In genomic region chr3:51120522-51120921, GRCm38 (mm10) we compare ENCODE assay signal across 16 mouse cellular contexts.
DNase-seq lines count a peak whose midpoint lies in the region; TF ChIP-seq lines count a peak whose summit lies in the region.
"Had no signal": no experiment of that assay in that cellular context is flagged by ENCODE, and none has a peak within 500 bp of the region (broad histone marks: within the 10 kb centered on the region; RNA-seq: fewer than 3 reads in every experiment).

No protein-coding gene starts in this region.

- no peak for TF ChIP-seq POLR2A in brain, embryonic 14.5 days (IDR thresholded peaks at IDR 0.05; ENCODE audit: borderline replicate concordance, extremely low read depth, insufficient read depth, insufficient read length, poor library complexity, severe bottlenecking)
- TF ChIP-seq POLR2A in cerebellum, adult 2 months (IDR thresholded peaks at IDR 0.05; ENCODE audit: borderline replicate concordance, insufficient read depth, low read length) = no peak

- peak; percentile 24 for DNase-seq in gastrocnemius, adult 2 months
- DNase-seq in gastrocnemius, postnatal 36 days = no peak
- peak; percentile 80 for DNase-seq in brain, embryonic 14.5 days (ENCODE audit: low read depth)
- peak; percentile 24 to 59 for DNase-seq in cerebellum, adult 2 months
- peak; percentile 30 to 38 for DNase-seq in cerebellum, postnatal 36 days
- no peak for DNase-seq in urinary bladder, adult 18-20 months (ENCODE audit: low spot score in 2 of 2)
- DNase-seq in spleen, postnatal 36 days (ENCODE audit: low spot score in 2 of 2) = no peak
- DNase-seq: adrenal gland, postnatal 36 days; B cell, adult 2 months; heart, postnatal 14 days; lung, postnatal 4 days; thymus, postnatal 25 days had no signal

- peaks cover 3% of the 10 kb centered on the region; the same call in 1 of the 2 replicates for H3K4me1 ChIP-seq in cerebellum, adult 2 months (ENCODE audit: control insufficient read depth, insufficient read depth, low read length)
- H3K4me1 ChIP-seq: heart, embryonic 12.5 days; lung, embryonic 15.5 days had no signal

- no peaks in the 10 kb centered on the region for H3K27me3 ChIP-seq in cerebellum, adult 2 months (ENCODE audit: control insufficient read depth, insufficient read depth, low read length)
- H3K27me3 ChIP-seq: heart, embryonic 12.5 days; hindbrain, embryonic 13.5 days; lung, embryonic 15.5 days had no signal

- intact Hi-C loops in gastrocnemius, adult 2 months (cut with DNase I) = loop anchor here (5.0 kb wide), 2 partner anchors 213 to 738 kb away; no protein-coding TSS in a partner anchor
- intact Hi-C loops in gastrocnemius, postnatal 36 days (cut with DNase I) = loop anchor here (5.0 kb wide), 3 partner anchors 213 to 818 kb away; no protein-coding TSS in a partner anchor

- TF ChIP-seq CTCF in gastrocnemius, adult 2 months (IDR thresholded peaks at IDR 0.05) = no peak
- no peak for TF ChIP-seq CTCF in brain, embryonic 14.5 days (IDR thresholded peaks at IDR 0.05; ENCODE audit: borderline replicate concordance, extremely low read depth, insufficient read depth, insufficient read length)
- no peak for TF ChIP-seq CTCF in cerebellum, adult 2 months (IDR thresholded peaks at IDR 0.05; ENCODE audit: borderline replicate concordance, insufficient read depth, low read depth, low read length)

- H3K27ac ChIP-seq in gastrocnemius, adult 2 months = no peak overlapping the region
- no peak overlapping the region for H3K27ac ChIP-seq in cerebellum, adult 2 months (ENCODE audit: insufficient read depth, low read length)
- H3K27ac ChIP-seq: hindbrain, embryonic 13.5 days; liver, embryonic 14.5 days; lung, embryonic 15.5 days had no signal

- WGBS in cerebellum, adult 2 months = 14% methylated on average over 12 of the region's 12 CpGs

- H3K4me3 ChIP-seq in gastrocnemius, adult 2 months = no peak overlapping the region
- H3K4me3 ChIP-seq in cerebellum, adult 2 months (replicated peaks; ENCODE audit: insufficient read depth, low read depth, low read length) = no peak overlapping the region
- H3K4me3 ChIP-seq: heart, embryonic 12.5 days; hindbrain, embryonic 13.5 days; lung, embryonic 15.5 days had no signal

Comparison
In these comparisons a context has a peak if more than half of its experiments do, and no peak if none do; other contexts are left out.
1. DNase-seq: peak in gastrocnemius, adult 2 months (single experiment), brain, embryonic 14.5 days (single experiment), cerebellum, adult 2 months (2 of 2) and cerebellum, postnatal 36 days (2 of 2); none in gastrocnemius, postnatal 36 days (0 of 2), urinary bladder, adult 18-20 months (0 of 2) and spleen, postnatal 36 days (0 of 2).